Mouse (Mus musculus): ENCODE results near the gene Ift43.

The Ift43 gene

DNA sequence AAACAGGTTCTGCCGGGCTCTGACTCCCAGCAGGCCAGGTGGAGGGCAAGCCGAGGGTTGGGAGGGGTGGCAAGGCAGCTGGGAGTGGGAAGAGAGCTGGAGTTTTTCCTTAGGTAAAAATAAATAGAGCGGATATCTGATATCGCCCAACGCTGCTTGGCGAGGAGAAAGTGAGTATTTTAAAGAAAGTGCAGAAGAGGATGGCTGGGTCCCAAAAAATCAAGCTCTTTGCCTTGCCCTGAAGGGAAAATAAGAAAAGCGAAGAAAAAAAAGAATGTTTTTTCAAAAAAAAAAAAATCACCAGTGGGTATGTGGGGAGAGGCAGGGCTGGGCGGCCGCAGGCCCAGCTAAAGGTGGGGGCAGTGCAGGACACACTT, 4.2 kb upstream of the Ift43 start:
- in situ Hi-C loops (cut with MboI, MseI), result loop anchor here (10.0 kb wide), 1 partner anchor 123 kb away; no protein-coding TSS in a partner anchor

DNA sequence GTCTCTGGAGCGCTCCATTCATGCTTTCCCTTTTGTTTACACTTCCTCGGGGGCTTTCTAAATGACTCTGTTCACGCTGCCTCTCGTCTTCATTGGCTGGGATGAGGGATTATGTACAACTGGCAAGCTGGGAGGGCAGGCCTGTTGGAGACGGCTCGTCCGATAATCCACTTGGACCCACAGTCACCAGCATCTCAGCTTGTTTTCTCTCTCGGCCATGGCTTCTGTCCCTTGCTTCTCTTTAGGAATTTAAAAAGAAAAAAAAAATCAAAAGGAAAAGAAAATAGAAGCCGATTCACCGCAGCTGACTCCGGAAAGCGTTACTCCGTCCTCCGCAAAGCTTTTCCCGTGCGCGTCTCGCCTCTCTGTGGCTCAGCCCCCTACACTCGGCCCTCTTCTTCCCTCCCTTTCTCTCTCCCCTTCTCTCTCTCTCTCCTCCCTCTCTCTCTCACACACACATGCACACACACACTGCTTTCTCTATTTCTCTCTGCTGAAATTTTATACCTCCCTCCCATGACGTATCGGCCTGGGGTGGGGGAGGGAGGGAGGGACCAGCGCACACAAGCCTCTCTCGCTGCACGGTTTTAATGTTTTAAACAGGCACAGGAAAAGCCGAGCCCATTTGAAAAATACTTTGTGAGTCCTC, 3.7 kb upstream of the Ift43 start, which contains the start of gene Tgfb3:
Gene Tgfb3 (minus strand): TSS at position 489 of the 649 bp plus-strand sequence.
- in situ Hi-C loops (cut with MboI, MseI), result loop anchor here (10.0 kb wide), 1 partner anchor 124 kb away; no protein-coding TSS in a partner anchor

- in situ Hi-C loops (cut with MboI, MseI), result loop anchor here (10.0 kb wide), 1 partner anchor 124 kb away; no protein-coding TSS in a partner anchor
Observed at GRCm38 (mm10) chr12:86079202-86079667, 3.1 kb upstream of the Ift43 start.

DNA sequence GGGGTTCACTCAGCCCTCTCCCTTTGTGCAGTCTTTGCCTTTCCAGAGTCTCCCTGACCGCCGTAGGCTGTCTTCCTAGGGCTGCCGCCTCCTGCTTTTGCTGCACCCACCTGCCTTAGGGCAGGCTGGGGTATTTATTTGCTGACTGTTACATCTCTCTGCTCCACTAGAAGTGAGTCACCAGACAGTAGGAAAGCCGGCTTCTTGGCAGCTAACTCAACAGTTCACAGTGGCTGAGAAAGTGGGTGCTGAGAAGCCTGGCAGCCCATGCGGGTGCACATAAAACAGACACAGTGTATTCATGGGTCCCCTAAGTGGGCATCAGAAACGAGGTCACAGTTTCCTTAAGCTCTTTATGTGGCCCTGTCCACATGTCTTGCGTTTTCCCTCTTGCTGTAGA, 3.5 kb downstream of the Ift43 start:
- in situ Hi-C loops (cut with MboI, MseI), result no loop called here

DNA sequence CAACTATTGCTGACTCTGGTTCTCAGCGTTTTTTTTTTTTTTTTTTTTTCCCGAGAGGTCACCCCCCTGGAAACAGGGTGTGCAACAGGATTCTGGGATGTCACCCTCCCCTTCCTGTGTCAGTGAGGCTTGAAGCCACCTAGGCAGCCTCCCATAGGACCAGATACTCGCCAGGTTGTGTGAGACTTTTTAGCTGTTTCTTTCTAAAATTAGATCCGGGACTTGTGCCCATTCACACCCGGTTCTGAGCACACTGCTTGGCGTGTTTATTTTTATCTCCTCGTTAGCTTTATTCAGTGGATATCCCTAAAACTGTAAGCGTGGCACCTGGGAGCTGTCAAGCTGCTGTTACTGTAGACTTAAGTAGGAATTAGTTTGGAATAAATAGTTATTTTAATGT, 4.2 kb downstream of the Ift43 start:
- in situ Hi-C loops (cut with MboI, MseI), result no loop called here

DNA sequence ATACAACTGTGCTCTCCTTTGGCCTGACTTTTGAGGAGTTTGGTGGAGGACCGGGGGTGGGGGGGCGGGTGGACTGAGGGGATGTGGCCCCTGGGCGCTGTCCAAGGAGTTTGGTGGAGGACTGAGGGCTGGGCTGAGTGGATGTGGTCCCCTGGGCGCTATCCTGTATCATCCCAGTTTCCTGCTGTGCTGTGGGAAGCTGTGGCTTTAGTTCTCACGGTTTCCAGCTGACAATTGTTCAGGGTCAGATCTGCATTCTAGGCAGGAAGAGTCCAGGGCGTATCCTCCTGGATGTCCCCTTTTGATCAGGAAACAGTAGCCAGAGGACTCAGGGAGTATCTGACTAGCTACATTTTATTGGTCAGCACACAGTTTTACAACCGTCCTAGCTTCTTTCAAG, 5.7 kb downstream of the Ift43 start:
- in situ Hi-C loops (cut with MboI, MseI), result no loop called here

- in situ Hi-C loops (cut with MboI, MseI), result no loop called here
Observed at GRCm38 (mm10) chr12:86090764-86091163, 8.4 kb downstream of the Ift43 start.

GRCm38 (mm10) chr12:86091601-86092132, 9.3 kb downstream of the Ift43 start:
- in situ Hi-C loops (cut with MboI, MseI), result no loop called here

GRCm38 (mm10) chr12:86094075-86094474, 11.7 kb downstream of the Ift43 start:
- in situ Hi-C loops (cut with MboI, MseI), result no loop called here

- in situ Hi-C loops (cut with MboI, MseI), result no loop called here
Observed at GRCm38 (mm10) chr12:86095806-86096205, 13.5 kb downstream of the Ift43 start.

GRCm38 (mm10) chr12:86097781-86098180, 15.4 kb downstream of the Ift43 start:
- in situ Hi-C loops (cut with MboI, MseI), result no loop called here

GRCm38 (mm10) chr12:86100711-86101110, 18.4 kb downstream of the Ift43 start:
- in situ Hi-C loops (cut with MboI, MseI), result no loop called here

DNA sequence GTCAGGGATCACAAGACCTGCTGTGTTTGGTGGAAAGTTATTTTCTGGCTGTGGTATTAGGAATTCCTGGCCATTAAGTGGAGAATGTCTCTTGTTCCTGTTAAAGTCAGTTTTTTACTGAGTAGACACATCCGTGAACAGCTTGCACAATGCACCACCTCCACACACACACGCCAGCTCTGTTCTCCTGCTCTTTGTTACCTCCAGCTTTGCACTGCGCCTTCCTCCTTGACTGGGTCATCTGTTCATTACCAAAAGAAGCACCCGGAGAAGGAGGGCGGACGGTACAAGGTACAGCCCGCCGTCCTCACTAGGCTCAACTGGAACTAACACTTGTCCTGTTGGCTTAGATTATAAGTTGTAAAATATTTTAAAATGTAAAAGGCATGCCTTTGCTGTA, 20.3 kb downstream of the Ift43 start:
- in situ Hi-C loops (cut with MboI, MseI), result no loop called here

DNA sequence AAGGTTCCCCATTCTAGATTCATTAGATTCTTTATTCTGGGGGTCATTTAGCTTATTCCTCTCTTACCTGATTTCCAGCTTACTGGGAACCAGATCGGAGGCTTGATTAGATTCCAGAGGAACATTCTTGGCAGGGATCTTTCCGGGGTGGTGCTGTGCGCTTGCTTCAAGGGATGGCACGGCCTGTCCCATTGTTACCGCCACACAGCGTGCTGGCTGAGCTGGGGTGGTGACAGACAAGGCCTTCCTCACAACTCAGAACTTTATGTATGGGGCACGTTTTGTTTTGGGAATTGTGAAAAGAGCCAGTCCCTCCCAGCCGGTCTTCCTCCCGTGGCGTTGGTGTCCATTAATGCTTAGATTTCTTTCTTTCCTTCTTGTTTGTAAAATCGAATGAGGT, 21.1 kb downstream of the Ift43 start:
- in situ Hi-C loops (cut with MboI, MseI), result no loop called here

GRCm38 (mm10) chr12:86103852-86104251, 21.5 kb downstream of the Ift43 start:
- in situ Hi-C loops (cut with MboI, MseI), result no loop called here

DNA sequence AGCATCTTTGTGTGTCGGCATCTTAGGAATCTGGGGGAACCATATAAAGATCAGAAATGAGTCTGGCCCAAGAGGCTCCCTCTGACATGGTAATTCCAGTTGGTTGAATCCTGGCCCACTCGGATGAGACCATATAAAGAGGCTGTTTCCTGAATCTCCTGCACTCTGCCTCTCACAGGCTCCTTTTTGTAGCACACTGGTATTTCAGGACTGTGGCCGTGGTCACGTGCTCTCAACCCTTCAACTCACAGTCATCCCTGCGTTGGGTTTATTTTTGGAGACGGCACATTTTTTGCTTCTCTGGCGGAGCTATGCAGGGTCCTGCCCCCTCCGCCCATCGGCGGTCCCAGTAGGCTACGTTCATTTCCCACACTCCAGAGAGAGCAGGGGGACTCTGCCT, 22.0 kb downstream of the Ift43 start:
- in situ Hi-C loops (cut with MboI, MseI), result no loop called here

DNA sequence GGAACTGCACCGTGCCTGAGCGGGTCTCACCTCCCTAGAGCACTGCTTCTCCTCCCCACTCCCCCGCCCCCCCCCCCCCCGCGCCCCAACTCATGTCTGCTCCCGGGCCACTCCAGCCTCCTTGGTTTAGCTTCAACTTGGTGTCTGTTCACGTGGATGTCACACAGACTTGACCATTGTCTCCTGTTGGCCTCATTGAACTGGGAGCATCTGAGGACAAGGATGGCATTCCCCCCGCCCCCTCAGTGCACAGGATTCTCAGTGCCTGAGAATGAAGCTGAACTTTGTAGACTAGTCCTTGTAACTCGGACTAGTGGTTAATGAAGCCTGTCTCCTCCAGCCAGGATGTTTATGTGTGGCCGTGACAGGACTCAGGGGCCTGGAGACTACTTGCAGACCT, 23.2 kb downstream of the Ift43 start:
- in situ Hi-C loops (cut with MboI, MseI), result no loop called here

GRCm38 (mm10) chr12:86106086-86106485, 23.7 kb downstream of the Ift43 start:
- in situ Hi-C loops (cut with MboI, MseI), result no loop called here

DNA sequence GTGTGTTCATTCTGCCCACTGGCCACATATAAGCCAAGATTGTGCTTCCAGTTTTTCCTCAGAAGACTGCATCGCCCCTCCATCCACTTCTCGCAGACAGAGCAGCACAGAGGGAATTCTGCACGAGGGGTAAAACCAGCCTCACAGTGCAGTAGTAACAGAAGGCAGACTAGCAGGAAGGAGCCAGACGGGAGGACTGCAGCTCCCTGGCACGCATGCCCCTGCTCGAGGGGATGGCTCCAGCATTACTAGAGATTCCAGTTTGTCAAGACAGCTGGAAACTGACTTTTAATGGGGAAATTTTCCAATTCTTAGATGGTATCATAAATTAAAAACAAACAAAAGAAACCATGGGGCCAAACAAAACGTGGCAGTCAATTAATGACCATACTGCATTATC, 25.3 kb downstream of the Ift43 start:
- in situ Hi-C loops (cut with MboI, MseI), result no loop called here

- in situ Hi-C loops (cut with MboI, MseI), result no loop called here
Observed at GRCm38 (mm10) chr12:86109531-86109930, 27.2 kb downstream of the Ift43 start.

DNA sequence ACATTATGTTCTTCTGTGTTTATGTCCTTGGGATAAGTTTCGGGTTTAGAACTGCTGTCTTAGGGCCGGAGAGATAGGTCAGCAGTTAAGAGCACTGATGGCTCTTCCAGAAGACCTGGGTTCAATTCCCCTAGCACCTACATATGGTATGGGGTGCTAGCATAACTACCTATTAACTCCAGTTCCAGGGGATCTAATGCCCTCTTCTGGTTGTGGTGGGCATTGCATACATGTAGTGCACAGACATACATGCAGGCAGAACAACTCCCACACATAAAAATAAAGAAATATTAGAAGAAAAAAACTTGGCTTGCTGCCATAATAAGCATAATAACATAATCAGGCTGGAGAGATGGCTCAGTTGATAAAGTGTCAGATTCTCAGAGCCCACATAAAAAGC, 28.3 kb downstream of the Ift43 start:
- in situ Hi-C loops (cut with MboI, MseI), result no loop called here

DNA sequence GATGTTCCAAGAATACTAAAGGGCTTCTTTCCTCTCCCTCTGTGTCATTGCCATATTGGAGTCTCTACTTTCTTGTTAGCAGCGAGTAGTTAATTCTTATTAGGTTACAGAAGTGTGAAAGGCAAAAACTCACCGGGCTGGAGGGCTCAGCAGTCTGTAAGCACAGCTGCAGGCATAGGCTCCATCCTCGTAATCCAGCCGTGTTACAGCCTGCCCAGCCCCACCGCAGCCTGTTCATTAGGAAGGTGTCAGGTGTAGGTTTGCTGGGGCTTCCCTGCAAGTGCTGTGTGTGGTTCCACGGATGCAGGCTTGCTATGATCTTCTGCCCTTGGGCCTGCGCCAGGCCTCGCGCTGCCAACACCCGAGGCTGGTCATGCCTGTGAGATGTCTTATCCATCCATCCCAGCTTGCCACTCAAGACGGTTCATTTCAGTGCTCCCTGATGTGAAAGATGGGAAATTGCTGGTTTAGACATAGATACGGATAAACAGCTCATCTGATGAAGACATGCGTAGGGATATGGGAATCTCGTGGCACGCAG, 34.0 kb downstream of the Ift43 start:
- in situ Hi-C loops (cut with MboI, MseI), result no loop called here

DNA sequence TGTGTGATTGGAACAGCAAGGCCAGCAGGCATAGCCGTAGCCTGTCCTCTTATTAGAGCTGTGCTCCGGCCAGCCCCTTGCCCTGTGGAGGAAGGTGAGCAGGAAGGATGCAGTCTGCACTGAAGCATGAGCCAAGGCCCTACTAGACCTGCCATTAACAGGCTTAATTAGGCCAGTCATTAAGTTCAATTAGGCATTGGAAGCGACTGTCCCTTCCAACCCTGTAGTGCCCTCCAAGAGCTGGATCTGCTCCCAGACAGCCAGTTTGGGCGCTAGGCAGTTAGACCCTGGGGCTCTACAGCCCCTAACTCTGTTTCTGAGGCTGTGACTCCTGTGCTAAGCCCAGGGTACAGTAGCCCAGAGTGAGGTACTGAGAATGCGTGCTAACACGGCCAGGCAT, 41.7 kb downstream of the Ift43 start:
- in situ Hi-C loops (cut with MboI, MseI), result loop anchor here (10.0 kb wide), 1 partner anchor 171 kb away; no protein-coding TSS in a partner anchor

Data from T-helper 2 cell (primary cell).